Mouse (Mus musculus) hindbrain, embryonic 10.5 days (tissue): Measurements from ENCODE around the gene Pld6. TPM values are rescaled to one million over a fixed set of nuclear protein-coding genes. Genes with fewer than 3 reads are reported as not detected.
"Not testable (repeated sequence)": the region's sequence is repeated elsewhere in the genome, so short reads cannot be mapped to it uniquely, and the experiment has no call there.

ENCODE experiments used
- DNase-seq: peaks from one replicate; pipeline ENCODE4 v3.0.0-alpha.2; 2017; ENCODE audit warnings: low spot score
- H3K27ac ChIP-seq: fragments of 300-500 bp; sonication (generic); 2 replicates; pipeline ENCODE4 v1.5.1; 2016; ENCODE audit warnings: mild to moderate bottlenecking, moderate library complexity
- H3K27me3 ChIP-seq: fragments of 300-500 bp; sonication (generic); 2 replicates; pipeline ENCODE4 v1.6.1; 2016; ENCODE audit warnings: mild to moderate bottlenecking; ENCODE audit not compliant: poor library complexity, insufficient read depth, severe bottlenecking
- H3K36me3 ChIP-seq: fragments of 300-500 bp; sonication (generic); 2 replicates; pipeline ENCODE4 v1.6.1; 2016; ENCODE audit warnings: mild to moderate bottlenecking, moderate library complexity
- H3K4me1 ChIP-seq: fragments of 300-500 bp; sonication (generic); replicated peaks from 2 replicates; pipeline ENCODE4 v1.6.1; 2016; ENCODE audit warnings: mild to moderate bottlenecking
- H3K4me3 ChIP-seq: fragments of 300-500 bp; sonication (generic); 2 replicates; pipeline ENCODE4 v1.5.1; 2016; ENCODE audit warnings: mild to moderate bottlenecking, moderate library complexity
- H3K9me3 ChIP-seq: fragments of 300-500 bp; sonication (generic); 2 replicates; pipeline ENCODE4 v1.6.1; 2016; ENCODE audit warnings: mild to moderate bottlenecking, moderate library complexity
- WGBS: fragments of 180-500 bp; shearing (Covaris S2); methylation state at CpG from one replicate; pipeline ENCODE4 v1.1.7; 2016; 5-methylcytosine and 5-hydroxymethylcytosine counted together
- polyA plus RNA-seq: library from polyadenylated mRNA; unstranded; fragments of >200 nt; fragmentation: Nextera tagmentation; extraction: Ambion mirVana; gene quantifications from 2 replicates; pipeline ENCODE4 v1.2.1, GENCODE M21; 2016

Pld6 gene
- polyA plus RNA-seq, 1 experiment from 2014 or later = 1.9 TPM

DNA sequence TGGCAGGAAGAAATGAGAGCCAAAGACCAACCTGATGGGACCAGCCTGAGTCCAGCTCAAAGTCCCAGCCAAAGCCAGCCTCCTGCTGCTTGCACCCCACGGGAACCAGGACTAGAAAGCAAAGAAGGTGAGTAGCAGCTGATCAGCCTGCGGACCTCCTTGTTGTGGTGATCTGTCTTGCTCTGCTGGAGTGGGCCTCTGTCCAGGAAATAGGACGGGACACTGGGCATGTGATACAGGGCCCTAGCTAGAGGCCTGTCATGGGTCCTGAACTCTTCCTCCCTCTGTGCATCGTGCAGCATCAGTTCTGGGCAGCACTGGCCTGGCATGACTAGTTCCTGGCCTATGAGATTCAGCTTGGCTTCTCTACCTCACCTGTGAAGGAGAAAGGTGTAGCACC, 51.5 kb downstream of the Pld6 start:
- not testable (repeated sequence) for H3K27ac ChIP-seq, H3K27me3 ChIP-seq, H3K9me3 ChIP-seq, DNase-seq, H3K4me3 ChIP-seq
- H3K36me3 ChIP-seq = peaks cover 92% of the 10 kb centered on the region
- WGBS = 85% methylated on average over 4 of the region's 4 CpGs
- H3K4me1 ChIP-seq = peaks cover 13% of the 10 kb centered on the region

DNA sequence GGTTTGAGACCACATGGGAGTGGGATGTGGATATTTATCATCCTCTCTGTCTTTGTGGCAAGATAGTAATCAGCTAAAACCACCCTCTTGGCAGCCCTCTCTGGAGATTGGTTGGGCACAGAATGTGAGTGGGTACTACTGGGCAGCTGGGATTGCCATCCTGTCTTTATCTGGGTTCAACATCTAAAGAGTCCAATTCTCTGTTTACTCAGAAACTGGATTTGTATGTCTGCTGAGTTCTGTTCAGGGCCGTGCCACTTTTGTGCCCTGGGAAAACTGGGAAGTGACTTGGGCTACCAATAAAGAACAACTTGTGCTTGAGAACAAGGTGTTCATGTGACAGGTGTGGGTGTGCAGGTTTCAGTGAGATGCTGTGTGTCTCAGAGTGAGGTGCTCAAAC, 53.1 kb downstream of the Pld6 start:
- 96% methylated on average over 1 of the region's 1 CpGs for WGBS
- Histone ChIP-seq H3K27me3 (no peaks in the 10 kb centered on the region), H3K36me3 (peaks cover 92% of the 10 kb centered on the region), H3K4me1 (peaks cover 13% of the 10 kb centered on the region), H3K27ac (no peak overlapping the region), H3K4me3 (no peak overlapping the region), H3K9me3 (no peaks in the 10 kb centered on the region)
- DNase-seq = no peak

Other genes starting within 250 kb of the Pld6 start
- gene Nlrp3, start 246.1 kb downstream of the Pld6 start, polyA plus RNA-seq = 0.17 TPM in 1 of 2 replicates, not detected in the other
- gene Olfr222, start 211.4 kb downstream of the Pld6 start, polyA plus RNA-seq = not detected in 2 replicates
- not detected in 2 replicates for gene Olfr223, start 194.4 kb downstream of the Pld6 start, polyA plus RNA-seq
- gene Mprip, start 126.3 kb downstream of the Pld6 start, polyA plus RNA-seq = 28.6 and 32.2 TPM in 2 replicates
- 29.6 and 31.0 TPM in 2 replicates for gene Flcn, start 22.4 kb upstream of the Pld6 start, polyA plus RNA-seq
- gene Nt5m, start 51.8 kb upstream of the Pld6 start, polyA plus RNA-seq = 41.2 and 47.7 TPM in 2 replicates
- gene Cops3, start 52.2 kb upstream of the Pld6 start, polyA plus RNA-seq = 233 and 255 TPM in 2 replicates
- 53.3 and 55.4 TPM in 2 replicates for gene Med9, start 160.6 kb upstream of the Pld6 start, polyA plus RNA-seq
- gene Rasd1, start 177.3 kb upstream of the Pld6 start, polyA plus RNA-seq = 1.6 and 2.9 TPM in 2 replicates